Mouse (Mus musculus) brain, embryonic 14.5 days (tissue): Measurements from ENCODE around the gene Hist1h1t.

ENCODE experiments used
- CTCF ChIP-seq: fragments of 200-500 bp; IDR thresholded peaks from 2 replicates; pipeline ENCODE4 v1.5.1; 2012; ENCODE audit warnings: inconsistent platforms, mild to moderate bottlenecking, moderate library complexity, borderline replicate concordance; ENCODE audit not compliant: insufficient read depth, insufficient read length; ENCODE audit errors: extremely low read depth
- POLR2A ChIP-seq: fragments of 200-500 bp; IDR thresholded peaks from 2 replicates; pipeline ENCODE4 v1.6.1; 2012; ENCODE audit warnings: mild to moderate bottlenecking, inconsistent platforms, borderline replicate concordance; ENCODE audit not compliant: poor library complexity, insufficient read depth, insufficient read length, severe bottlenecking; ENCODE audit errors: extremely low read depth

DNA sequence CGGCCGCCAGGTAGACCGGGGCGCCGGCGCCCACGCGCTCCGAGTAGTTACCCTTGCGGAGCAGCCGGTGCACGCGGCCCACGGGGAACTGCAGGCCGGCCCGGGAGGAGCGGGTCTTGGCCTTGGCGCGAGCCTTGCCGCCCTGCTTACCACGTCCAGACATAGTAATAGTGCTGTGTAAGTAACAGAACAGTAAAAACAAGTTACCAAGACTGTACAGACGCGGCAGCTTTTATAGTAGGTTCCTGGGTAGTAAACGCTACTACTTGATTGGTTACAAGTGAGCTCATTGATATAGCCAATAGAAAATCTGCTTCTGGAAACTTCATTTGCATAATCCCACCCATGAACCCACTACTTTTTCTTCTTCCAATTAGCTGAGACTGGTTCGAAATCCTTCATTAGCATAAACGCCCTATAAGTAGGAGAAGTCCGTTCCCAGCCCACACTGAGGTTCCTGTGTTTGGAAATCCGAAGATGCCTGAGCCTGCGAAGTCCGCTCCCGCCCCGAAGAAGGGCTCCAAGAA is 11.8 kb upstream of the Hist1h1t start, which contains the start of the genes Hist1h2ac and Hist1h2bc:
- TF ChIP-seq CTCF: no peak
- no peak; the same call in 1 of the 2 replicates for TF ChIP-seq POLR2A
